Mouse (Mus musculus): ENCODE results near the gene Tnrc6a.

DNA sequence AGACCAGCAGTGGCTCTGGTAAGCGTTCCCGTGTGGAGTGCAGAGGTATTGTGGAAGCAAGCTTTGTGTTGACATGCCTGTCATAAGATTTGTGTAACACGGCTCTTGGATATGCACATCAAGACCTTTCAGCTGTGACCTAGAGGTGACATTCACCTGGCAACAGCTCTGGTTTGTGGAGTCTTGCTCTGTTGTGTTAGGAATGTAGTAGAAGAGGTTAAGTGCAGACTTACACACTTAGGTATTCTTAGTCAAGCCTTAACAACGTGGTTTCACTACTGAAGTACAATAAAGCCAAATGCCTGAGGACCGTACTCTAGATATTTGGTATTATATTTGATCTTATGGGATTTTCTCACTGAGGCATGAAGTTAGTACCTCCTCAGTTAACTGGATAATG, 48.4 kb downstream of the Tnrc6a start:
- TF ChIP-seq CTCF (IDR thresholded peaks at IDR 0.05; ENCODE audit: low read depth, low read length) = no peak
- no peak for TF ChIP-seq TAL1 (conservative IDR thresholded peaks at IDR 0.05; ENCODE audit: low read depth, low read length)

Data from G1E (cell line).